Mouse (Mus musculus) MEL (cell line): ENCODE results near the gene Hrk. TPM values are rescaled to one million over a fixed set of nuclear protein-coding genes. Genes with fewer than 3 reads are reported as not detected.

Experiments used
- DNase-seq: peaks from one replicate; pipeline ENCODE4 v3.0.0; 2011; ENCODE audit warnings: low read depth, low spot score
- H3K27ac ChIP-seq: 2 replicates; pipeline ENCODE4 v1.5.1; 2012; ENCODE audit warnings: low read depth, mild to moderate bottlenecking, control low read depth, low read length, moderate library complexity; ENCODE audit not compliant: control insufficient read depth
- H3K27me3 ChIP-seq, 2 experiments: fragments of 150-350 bp in 1 of 2; sonication (generic) in 1 of 2; 2 replicates each; pipeline ENCODE4 v1.6.1; 2012; ENCODE audit warnings: low read length in 2 of 2, mild to moderate bottlenecking in 2 of 2, improper control_type of control experiment in 1 of 2, moderate library complexity in 1 of 2; ENCODE audit not compliant: insufficient read depth in 2 of 2, control insufficient read depth in 1 of 2
- H3K36me3 ChIP-seq, 2 experiments: 2 replicates each; pipeline ENCODE4 v1.6.1; 2012 to 2014; ENCODE audit warnings: low read length in 2 of 2, improper control_type of control experiment in 1 of 2, inconsistent platforms in 1 of 2, mild to moderate bottlenecking in 1 of 2; ENCODE audit not compliant: insufficient read depth in 2 of 2, control insufficient read depth in 1 of 2
- H3K4me1 ChIP-seq, 2 experiments: fragments of 150-350 bp in 1 of 2; sonication (generic) in 1 of 2; 2 replicates each; pipeline ENCODE4 v1.6.1; 2012; ENCODE audit warnings: low read length in 2 of 2, improper control_type of control experiment in 1 of 2, mild to moderate bottlenecking in 1 of 2; ENCODE audit not compliant: insufficient read depth in 2 of 2, control insufficient read depth in 1 of 2
- H3K4me3 ChIP-seq, 2 experiments: fragments of 150-350 bp in 1 of 2; sonication (generic) in 1 of 2; 2 replicates each; pipeline ENCODE4 v1.5.1; 2012; ENCODE audit warnings: low read depth in 2 of 2, low read length in 2 of 2, mild to moderate bottlenecking in 2 of 2, moderate library complexity in 2 of 2, control low read depth in 1 of 2, improper control_type of control experiment in 1 of 2; ENCODE audit not compliant: control insufficient read depth in 1 of 2, insufficient read depth in 1 of 2
- H3K79me2 ChIP-seq: 2 replicates; pipeline ENCODE4 v1.6.1; 2012; ENCODE audit warnings: mild to moderate bottlenecking, low read length, moderate library complexity; ENCODE audit not compliant: control insufficient read depth, poor library complexity, insufficient read depth
- H3K9ac ChIP-seq: 2 replicates; pipeline ENCODE4 v1.6.1; 2012; ENCODE audit warnings: low read depth, mild to moderate bottlenecking, control low read depth, low read length, moderate library complexity; ENCODE audit not compliant: control insufficient read depth, poor library complexity, severe bottlenecking
- H3K9me3 ChIP-seq: fragments of 150-350 bp; sonication (generic); replicated peaks from 2 replicates; pipeline ENCODE4 v1.6.1; 2012; ENCODE audit warnings: mild to moderate bottlenecking, low read length, improper control_type of control experiment, moderate library complexity; ENCODE audit not compliant: insufficient read depth
- CTCF ChIP-seq, 3 experiments: IDR thresholded peaks in 2 of 3; conservative IDR thresholded peaks in 1 of 3; 2 replicates each; pipeline ENCODE4 v1.5.1; 2011 to 2012; ENCODE audit warnings: low read length in 3 of 3, low read depth in 2 of 3, mild to moderate bottlenecking in 2 of 3, improper control_type of control experiment in 1 of 3, inconsistent platforms in 1 of 3, mixed read lengths in 1 of 3, moderate library complexity in 1 of 3; ENCODE audit not compliant: control insufficient read depth in 1 of 3, insufficient read depth in 1 of 3, poor library complexity in 1 of 3, severe bottlenecking in 1 of 3
- E2F4 ChIP-seq: IDR thresholded peaks from 2 replicates; pipeline ENCODE4 v1.6.1; 2011; ENCODE audit warnings: low read depth, low read length, improper control_type of control experiment, borderline replicate concordance
- ETS1 ChIP-seq: IDR thresholded peaks from 2 replicates; pipeline ENCODE4 v1.6.1; 2012; ENCODE audit warnings: low read depth, mild to moderate bottlenecking, inconsistent platforms, low read length, improper control_type of control experiment, moderate library complexity
- GABPA ChIP-seq: IDR thresholded peaks from 2 replicates; pipeline ENCODE4 v1.6.1; 2012; ENCODE audit warnings: low read depth, mild to moderate bottlenecking, inconsistent platforms, low read length, improper control_type of control experiment, moderate library complexity
- GATA1 ChIP-seq: IDR thresholded peaks from 2 replicates; pipeline ENCODE4 v1.6.1; 2011; ENCODE audit warnings: low read depth, low read length, improper control_type of control experiment
- KAT2A ChIP-seq: conservative IDR thresholded peaks from 2 replicates; pipeline ENCODE4 v1.6.1; 2012; ENCODE audit warnings: low read depth, low read length, improper control_type of control experiment, inconsistent platforms
- MEF2A ChIP-seq: IDR thresholded peaks from 2 replicates; pipeline ENCODE4 v1.6.1; 2014; ENCODE audit warnings: low read depth, mild to moderate bottlenecking, inconsistent platforms, low read length, improper control_type of control experiment; ENCODE audit not compliant: poor library complexity, insufficient replicate concordance, severe bottlenecking; ENCODE audit errors: extremely low read depth
- MXI1 ChIP-seq: IDR thresholded peaks from 2 replicates; pipeline ENCODE4 v1.6.1; 2011; ENCODE audit warnings: mild to moderate bottlenecking, low read depth, low read length, improper control_type of control experiment
- NRF1 ChIP-seq: IDR thresholded peaks from 2 replicates; pipeline ENCODE4 v1.6.1; 2014; ENCODE audit warnings: low read depth, mild to moderate bottlenecking, inconsistent platforms, low read length, improper control_type of control experiment, moderate library complexity; ENCODE audit not compliant: poor library complexity, insufficient read depth, severe bottlenecking
- POLR2AphosphoS2 ChIP-seq: IDR thresholded peaks from 2 replicates; pipeline ENCODE4 v1.6.1; 2011; ENCODE audit warnings: low read length, improper control_type of control experiment
- POLR2AphosphoS5 ChIP-seq: IDR thresholded peaks from 2 replicates; pipeline ENCODE4 v1.6.1; 2012; ENCODE audit warnings: low read depth, borderline replicate concordance, mild to moderate bottlenecking, inconsistent platforms, low read length, moderate library complexity, mixed read lengths
- TAL1 ChIP-seq: IDR thresholded peaks from 2 replicates; pipeline ENCODE4 v1.6.1; 2012; ENCODE audit warnings: mild to moderate bottlenecking, inconsistent platforms, low read length, moderate library complexity, mixed read lengths
- ZMIZ1 ChIP-seq: IDR thresholded peaks from 2 replicates; pipeline ENCODE4 v1.6.1; 2012; ENCODE audit warnings: low read depth, mild to moderate bottlenecking, inconsistent platforms, low read length, improper control_type of control experiment, moderate library complexity
- polyA plus RNA-seq, 2 experiments: library from polyadenylated mRNA; stranded (reverse) in 1 of 2; unstranded in 1 of 2; fragments of >175 nt in 1 of 2; fragments of >200 nt in 1 of 2; gene quantifications; 2 replicates each; pipeline versions ENCODE4 v1.2.1 to v1.2.4; 2012; ENCODE audit warnings: low replicate concordance in 2 of 2, low read depth in 1 of 2; ENCODE audit not compliant: insufficient read length in 2 of 2, insufficient read depth in 1 of 2, missing spikeins in 1 of 2
- total RNA-seq: library from RNA; depleted of rRNA; stranded (reverse); fragments of 300-350 nt; gene quantifications from 2 replicates; pipeline ENCODE4 v1.2.3, GENCODE M21; 2012

The Hrk gene
- total and polyA plus RNA-seq, 3 experiments, result not detected

GRCm38 (mm10) chr5:118197421-118197820 is 33.0 kb downstream of the Hrk start:
- Histone ChIP-seq H3K27ac (no peak overlapping the region), H3K9ac (no peak overlapping the region), H3K4me3 (no peak overlapping the region), H3K79me2 (no peaks in the 10 kb centered on the region), H3K9me3 (no peaks in the 10 kb centered on the region), H3K4me1 (no peaks in the 10 kb centered on the region), H3K27me3 (no peaks in the 10 kb centered on the region), H3K36me3 (no peaks in the 10 kb centered on the region)
- no peak for TF ChIP-seq MXI1
- DNase-seq, result no peak

GRCm38 (mm10) chr5:118199670-118200069 is 35.2 kb downstream of the Hrk start:
- Histone ChIP-seq H3K9ac (no peak overlapping the region), H3K79me2 (no peaks in the 10 kb centered on the region), H3K4me3 (no peak overlapping the region), H3K27ac (no peak overlapping the region), H3K36me3 (no peaks in the 10 kb centered on the region), H3K9me3 (no peaks in the 10 kb centered on the region), H3K4me1 (no peaks in the 10 kb centered on the region), H3K27me3 (no peaks in the 10 kb centered on the region)
- no peak for DNase-seq
- TF ChIP-seq POLR2AphosphoS5 (no peak), MEF2A (no peak), NRF1 (no peak), CTCF (IDR thresholded peaks at IDR 0.05 in 2 of 3, conservative IDR thresholded peaks at IDR 0.05 in 1 of 3; ENCODE audit: control insufficient read depth in 1 of 3, insufficient read depth in 1 of 3, low read depth in 2 of 3, low read length in 3 of 3, poor library complexity in 1 of 3, severe bottlenecking in 1 of 3) (no peak), GABPA (no peak), GATA1 (no peak)

GRCm38 (mm10) chr5:118204675-118205440 is 40.4 kb downstream of the Hrk start:
- Histone ChIP-seq H3K27ac (no peak overlapping the region), H3K36me3 (no peaks in the 10 kb centered on the region), H3K4me3 (no peak overlapping the region), H3K27me3 (no peaks in the 10 kb centered on the region), H3K79me2 (no peaks in the 10 kb centered on the region), H3K4me1 (no peaks in the 10 kb centered on the region), H3K9me3 (no peaks in the 10 kb centered on the region), H3K9ac (no peak overlapping the region)
- no peak for DNase-seq
- TF ChIP-seq E2F4, result no peak
- TF ChIP-seq POLR2AphosphoS2, result no peak
- TF ChIP-seq ETS1, result no peak
- no peak for TF ChIP-seq POLR2AphosphoS5
- no peak for TF ChIP-seq TAL1
- TF ChIP-seq KAT2A, result no peak
- no peak for TF ChIP-seq CTCF (IDR thresholded peaks at IDR 0.05 in 2 of 3, conservative IDR thresholded peaks at IDR 0.05 in 1 of 3; ENCODE audit: control insufficient read depth in 1 of 3, insufficient read depth in 1 of 3, low read depth in 2 of 3, low read length in 3 of 3, poor library complexity in 1 of 3, severe bottlenecking in 1 of 3)
- TF ChIP-seq ZMIZ1, result no peak
